Comparison of ENCODE assay signal across 23 mouse cellular contexts in genomic region chr4:142767665-142768064, GRCm38 (mm10).
"Had no signal": no experiment of that assay in that cellular context is flagged by ENCODE, and none has a peak within 500 bp of the region (broad histone marks: within the 10 kb centered on the region; RNA-seq: fewer than 3 reads in every experiment).

No protein-coding gene starts in this region.

- H3K27me3 ChIP-seq: hindbrain, embryonic 15.5 days; liver, embryonic 13.5 days; liver, embryonic 15.5 days had no signal

- H3K9ac ChIP-seq: heart, embryonic 12.5 days; hindbrain, embryonic 12.5 days; hindbrain, embryonic 15.5 days; liver, embryonic 13.5 days; liver, embryonic 15.5 days had no signal

- H3K4me1 ChIP-seq: liver, embryonic 13.5 days; liver, embryonic 15.5 days had no signal

- H3K4me2 ChIP-seq: heart, embryonic 12.5 days; hindbrain, embryonic 12.5 days; hindbrain, embryonic 15.5 days; liver, embryonic 11.5 days; liver, embryonic 13.5 days; liver, embryonic 15.5 days had no signal

- H3K27ac ChIP-seq: gastrocnemius, adult 2 months; heart, embryonic 10.5 days; hindbrain, embryonic 10.5 days; hindbrain, embryonic 12.5 days; hindbrain, embryonic 15.5 days; hindbrain, postnatal 0 days; left cerebral cortex, adult 2 months; liver, embryonic 13.5 days; liver, embryonic 15.5 days had no signal

- H3K4me3 ChIP-seq: gastrocnemius, adult 2 months; heart, embryonic 10.5 days; heart, embryonic 12.5 days; hindbrain, embryonic 10.5 days; hindbrain, embryonic 12.5 days; hindbrain, embryonic 15.5 days; left cerebral cortex, adult 2 months; liver, embryonic 13.5 days; liver, embryonic 15.5 days had no signal

- ATAC-seq: hindbrain, postnatal 0 days; intestine, embryonic 16.5 days had no signal

- DNase-seq: gastrocnemius, adult 2 months; gastrocnemius, postnatal 10 days; gastrocnemius, postnatal 25 days; heart, adult 18-20 months; heart, postnatal 10 days; heart, postnatal 4 days; kidney, adult 11 months; kidney, adult 2 months; kidney, adult 9 months; kidney, postnatal 10 days; kidney, postnatal 25 days; liver; liver, embryonic 13.5 days had no signal

- H3K36me3 ChIP-seq: heart, embryonic 10.5 days; heart, embryonic 12.5 days; hindbrain, embryonic 10.5 days; hindbrain, embryonic 12.5 days; hindbrain, embryonic 15.5 days; liver, embryonic 13.5 days; liver, embryonic 15.5 days had no signal

- H3K9me3 ChIP-seq: heart, embryonic 10.5 days; heart, embryonic 12.5 days; hindbrain, embryonic 12.5 days; hindbrain, embryonic 15.5 days; liver, embryonic 15.5 days had no signal
